Mouse (Mus musculus) layer of hippocampus, adult 11-12 months (tissue): ENCODE measurements around the gene Gabrb3.

ENCODE experiments used
- DNase-seq: peaks from one replicate; pipeline ENCODE4 v3.0.0; 2022; ENCODE audit warnings: low spot score

Gabrb3 gene

GRCm38 (mm10) chr7:57419392-57419791 is at the start of gene Gabrb3:
Gabrb3 (plus strand) TSS chr7:57419692.
- DNase-seq: no peak

DNA sequence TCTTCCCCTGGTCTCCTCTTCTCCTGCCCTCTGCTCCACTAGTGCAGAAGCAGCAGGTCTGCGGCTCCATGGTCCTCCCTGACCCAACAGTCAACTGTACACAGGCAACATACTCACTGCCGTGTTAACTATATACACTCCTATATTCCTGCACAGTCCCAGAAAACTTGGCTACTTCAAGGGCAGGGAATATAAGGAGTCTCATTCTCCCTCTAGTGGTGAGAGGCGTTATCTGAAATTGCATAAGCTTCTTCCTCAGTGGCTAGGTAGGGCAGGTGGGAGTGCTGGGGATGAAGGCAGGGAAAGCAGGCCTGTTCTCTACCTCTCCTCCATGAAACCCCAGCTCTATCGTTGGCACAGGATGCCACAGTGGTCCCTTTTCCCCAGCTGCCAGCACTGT is 35.4 kb upstream of the Gabrb3 start:
- DNase-seq: peak; percentile 56

GRCm38 (mm10) chr7:57386517-57387340 is 32.8 kb upstream of the Gabrb3 start, which contains the start of gene Gabrg3:
Gabrg3 (minus strand) TSS chr7:57387188.
- peak; percentile 20 for DNase-seq

DNA sequence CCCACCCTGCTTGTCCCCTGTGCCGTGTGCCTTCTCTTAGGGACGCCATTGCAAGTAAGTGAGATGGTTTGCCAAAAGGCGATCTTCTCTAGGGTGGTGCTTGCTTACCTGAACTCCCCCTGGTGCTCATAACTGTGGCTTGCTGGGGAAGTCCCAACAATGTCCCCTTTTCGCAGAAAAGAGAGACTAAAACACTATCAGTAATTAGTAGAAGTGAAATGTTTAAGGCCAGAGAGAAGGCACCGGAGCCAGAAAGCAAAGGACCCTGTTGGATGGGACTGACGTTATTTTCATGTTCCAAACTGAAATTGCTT is 32.2 kb upstream of the Gabrb3 start:
- DNase-seq: peak; percentile 13

DNA sequence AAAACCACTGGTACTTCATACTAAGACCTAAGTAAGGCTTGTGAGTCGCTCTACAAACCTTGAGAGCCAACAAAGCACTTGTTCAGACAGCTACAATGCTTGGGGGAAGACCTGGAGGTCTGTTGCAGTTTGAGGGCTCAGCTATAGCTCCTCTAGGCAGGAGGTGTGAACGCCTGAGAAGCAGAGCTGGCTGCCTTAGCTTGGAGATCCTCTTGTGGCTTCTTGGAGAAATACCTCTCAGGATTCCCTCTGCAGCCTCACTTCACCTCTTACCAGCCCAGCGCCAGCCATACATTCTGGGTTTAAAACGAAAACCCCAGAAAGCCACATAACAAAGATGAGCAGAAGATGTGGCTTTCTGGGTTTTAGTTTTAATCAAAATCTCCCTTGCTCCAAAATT is 29.4 kb upstream of the Gabrb3 start:
- no peak for DNase-seq

DNA sequence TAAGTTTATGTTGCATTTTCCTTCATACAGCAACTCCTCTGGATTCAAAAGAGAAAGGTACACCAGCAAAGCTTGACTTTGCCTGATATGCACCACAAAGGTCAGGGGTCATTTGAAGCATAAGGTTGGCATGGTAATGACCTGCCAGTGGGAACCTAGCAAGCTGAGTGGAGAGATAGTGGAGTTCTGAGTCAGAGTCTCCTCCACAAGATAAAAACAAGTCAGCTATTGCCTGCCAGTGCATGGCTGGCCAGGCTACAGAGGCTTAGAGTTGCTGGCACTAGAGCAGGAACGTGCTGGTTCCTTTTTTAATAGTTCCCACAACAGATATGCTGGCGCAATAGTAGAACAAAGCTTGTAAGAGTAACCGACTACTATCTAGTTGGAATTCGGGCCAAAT is 25.9 kb upstream of the Gabrb3 start:
- no peak for DNase-seq

GRCm38 (mm10) chr7:57411163-57411562 is 8.3 kb upstream of the Gabrb3 start:
- no peak for DNase-seq

DNA sequence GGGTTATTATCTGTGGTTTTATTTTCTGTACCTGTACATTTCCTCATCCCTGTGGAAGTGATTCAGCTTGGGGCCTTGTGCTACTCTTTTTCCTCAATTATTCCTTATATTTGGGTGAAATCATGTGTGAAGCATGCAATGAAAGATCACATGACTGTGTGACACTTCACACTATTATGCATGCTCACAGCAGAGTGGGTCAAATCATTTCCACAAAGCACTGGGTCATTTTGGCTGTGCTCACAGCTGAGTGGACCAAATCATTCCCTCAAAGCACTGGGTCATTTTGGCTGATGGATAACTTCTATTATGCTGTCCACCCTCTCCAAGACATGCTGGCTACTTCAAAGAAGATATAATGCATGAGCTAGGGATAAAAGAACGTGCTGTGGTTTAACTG is 6.6 kb upstream of the Gabrb3 start:
- DNase-seq: no peak

- DNase-seq: no peak
Measured at GRCm38 (mm10) chr7:57421044-57421443, 1.6 kb downstream of the Gabrb3 start.

- DNase-seq: no peak
Measured at GRCm38 (mm10) chr7:57422675-57423074, 3.2 kb downstream of the Gabrb3 start.

GRCm38 (mm10) chr7:57448239-57448638 is 28.7 kb downstream of the Gabrb3 start:
- no peak for DNase-seq

DNA sequence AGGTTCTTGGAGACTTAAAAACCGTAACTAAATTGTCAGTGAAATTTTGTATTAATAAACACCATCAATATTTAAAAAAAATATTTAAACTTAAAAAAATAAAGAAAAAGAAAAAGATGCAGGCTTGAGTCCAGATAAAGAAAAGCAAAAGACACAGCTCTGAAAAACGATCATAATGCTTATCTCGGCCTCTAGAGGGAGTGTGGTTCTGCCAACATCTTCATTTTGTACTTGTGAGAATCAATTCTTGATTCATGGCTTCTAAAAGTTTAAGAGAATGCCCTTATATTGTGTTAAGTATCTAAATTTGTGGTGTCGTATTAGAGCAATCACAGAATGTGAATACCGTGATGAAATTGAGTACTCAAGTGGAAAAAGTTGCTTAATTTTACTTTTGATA is 40.9 kb downstream of the Gabrb3 start:
- no peak for DNase-seq

DNA sequence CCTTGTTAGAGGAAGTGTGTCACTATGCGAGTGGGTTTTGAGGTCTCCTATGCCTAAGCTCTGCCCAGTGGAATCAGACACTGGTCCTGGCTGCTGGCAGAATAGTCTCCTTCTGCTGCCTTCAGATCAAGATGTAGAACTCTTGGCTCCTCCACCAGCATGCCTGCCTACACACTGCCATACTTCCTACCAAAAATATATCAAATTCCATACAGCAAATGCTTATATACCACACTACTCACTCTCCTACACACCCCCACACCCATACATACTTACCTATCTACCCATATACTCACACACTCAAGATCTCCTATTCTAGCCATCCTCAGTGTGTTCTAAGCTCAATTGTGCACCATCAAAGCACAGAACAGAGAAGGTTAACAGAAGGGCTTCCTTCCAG is 51.8 kb downstream of the Gabrb3 start:
- DNase-seq: no peak

DNA sequence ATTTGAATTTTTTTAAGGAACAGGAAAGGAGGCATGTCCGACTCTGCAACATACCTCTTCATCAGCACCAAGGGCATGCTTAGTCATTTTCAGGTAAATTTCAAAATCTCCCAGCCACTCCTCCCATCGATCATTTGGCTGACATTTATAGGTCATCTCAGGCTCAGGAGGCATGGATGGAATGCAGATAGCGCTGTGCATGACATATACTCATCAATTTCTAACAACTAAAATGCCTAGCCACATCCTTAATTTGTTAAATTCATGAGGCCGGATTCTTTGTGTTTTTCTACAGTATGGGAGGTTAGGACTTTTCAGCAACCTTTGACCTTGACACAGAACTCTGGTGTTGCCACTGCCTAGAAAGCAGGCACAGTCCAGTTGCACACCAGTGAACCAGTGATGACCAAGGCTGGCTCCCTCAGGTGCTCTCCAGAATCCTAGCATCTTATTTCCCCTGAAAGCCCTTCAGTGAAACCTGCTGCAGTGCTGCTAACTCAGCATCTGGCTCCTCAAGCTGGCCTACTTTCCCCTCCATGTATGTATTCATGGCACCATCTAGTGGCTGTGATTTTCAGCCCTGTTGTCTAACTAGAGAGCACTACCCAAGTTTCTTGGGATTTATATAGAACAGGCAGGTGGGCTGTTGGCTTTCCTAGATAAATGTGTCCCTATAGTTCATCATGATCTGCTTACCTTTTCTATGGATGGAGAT is 54.5 kb downstream of the Gabrb3 start:
- DNase-seq: peak; percentile 72

- DNase-seq: no peak
Measured at GRCm38 (mm10) chr7:57482896-57483295, 63.4 kb downstream of the Gabrb3 start.

DNA sequence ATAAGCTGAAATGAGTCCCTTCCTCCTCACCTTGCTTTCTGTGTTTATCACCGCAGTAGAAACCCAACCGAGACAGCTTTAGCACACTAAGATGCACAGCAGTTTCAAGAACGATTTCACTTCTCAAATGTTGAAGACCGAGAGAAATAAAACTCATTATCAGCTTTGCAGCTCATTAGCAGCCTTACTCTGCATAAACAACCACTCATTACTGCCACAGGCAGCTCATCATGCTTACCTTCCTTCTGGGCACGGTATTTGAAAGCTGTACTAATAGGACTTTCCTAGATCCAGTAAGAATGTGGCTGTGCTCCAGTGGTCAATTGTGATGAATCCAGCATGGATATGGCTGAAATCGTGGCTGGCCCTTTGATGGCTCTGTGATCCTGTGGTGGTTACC is 67.4 kb downstream of the Gabrb3 start:
- DNase-seq: no peak

DNA sequence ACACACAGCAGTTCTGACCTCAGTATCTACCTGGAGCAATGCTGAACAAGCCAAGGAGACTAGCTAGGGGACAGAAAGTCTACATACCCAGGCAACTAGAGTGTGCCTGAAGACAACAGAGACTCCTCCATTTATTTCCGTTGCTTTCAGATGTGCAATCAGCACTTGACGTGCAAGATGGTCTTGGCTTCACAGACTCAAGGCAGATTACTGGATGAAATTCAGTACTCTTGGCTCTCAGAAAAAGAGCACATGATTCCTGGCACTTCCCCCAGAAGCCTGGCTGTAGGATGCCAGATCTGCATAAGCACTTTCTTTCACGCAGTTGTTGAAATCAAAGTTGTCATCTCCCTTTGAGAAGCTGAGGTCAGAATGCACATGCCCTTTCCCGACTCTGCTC is 72.3 kb downstream of the Gabrb3 start:
- peak; percentile 47 for DNase-seq

DNA sequence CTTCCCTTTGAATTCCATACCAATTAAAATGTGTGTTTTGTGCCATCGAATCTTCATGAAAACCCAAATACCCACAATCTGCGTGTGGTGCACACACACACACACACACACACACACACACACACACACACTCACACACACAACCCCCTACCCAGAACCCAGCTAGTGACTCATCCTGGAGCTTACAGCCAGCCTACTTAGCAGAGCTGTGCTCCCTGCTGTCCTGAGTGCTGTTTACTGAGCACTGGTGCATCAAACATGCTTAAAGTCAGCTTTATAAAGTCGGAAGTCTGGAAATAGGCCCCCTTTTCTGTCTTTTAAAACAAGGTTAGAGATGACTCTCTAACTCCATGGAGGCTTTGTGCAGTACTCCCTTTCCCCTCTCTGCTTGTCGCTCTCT is 83.3 kb downstream of the Gabrb3 start:
- no peak for DNase-seq

GRCm38 (mm10) chr7:57508860-57509632 is 89.6 kb downstream of the Gabrb3 start:
- DNase-seq: no peak

- peak; percentile 68 for DNase-seq
Measured at GRCm38 (mm10) chr7:57509681-57510141, 90.2 kb downstream of the Gabrb3 start, which contains the start of gene Gabra5. Gabra5 (minus strand) TSS chr7:57510059.

GRCm38 (mm10) chr7:57512955-57513354 is 93.5 kb downstream of the Gabrb3 start:
- DNase-seq: peak; percentile 65

- peak; percentile 12 for DNase-seq
Measured at GRCm38 (mm10) chr7:57529451-57529850, 110.0 kb downstream of the Gabrb3 start.

- no peak for DNase-seq
Measured at GRCm38 (mm10) chr7:57529954-57530353, 110.5 kb downstream of the Gabrb3 start.
